Mouse (Mus musculus) stomach, embryonic 14.5 days (tissue): ENCODE data around the gene Ascl5. TPM values are rescaled to one million over a fixed set of nuclear protein-coding genes. Genes with fewer than 3 reads are reported as not detected.

ENCODE experiments used
- ATAC-seq: fragments of 200-750 bp; cut with Nextera tagmentation; 2 replicates; pipeline ENCODE4 v1.8.0; 2017; ENCODE audit warnings: low read depth, moderate TSS enrichment; ENCODE audit not compliant: insufficient number of reproducible peaks, insufficient read depth, low FRiP score
- H3K27ac ChIP-seq: fragments of 300-500 bp; sonication (generic); 2 replicates; pipeline ENCODE4 v1.5.1; 2014; ENCODE audit warnings: mild to moderate bottlenecking, low read length, moderate library complexity, mixed read lengths
- H3K27me3 ChIP-seq: fragments of 300-500 bp; sonication (generic); 2 replicates; pipeline ENCODE4 v1.6.1; 2014; ENCODE audit warnings: low read length, control low read depth, mixed read lengths; ENCODE audit not compliant: control insufficient read depth, insufficient read depth
- H3K36me3 ChIP-seq: fragments of 300-500 bp; sonication (generic); 2 replicates; pipeline ENCODE4 v1.6.1; 2014; ENCODE audit warnings: mild to moderate bottlenecking, control low read depth, low read length, moderate library complexity, mixed read lengths; ENCODE audit not compliant: control insufficient read depth, insufficient read depth
- H3K4me1 ChIP-seq: fragments of 300-500 bp; sonication (generic); 2 replicates; pipeline ENCODE4 v1.6.1; 2014; ENCODE audit warnings: low read length, control low read depth, mixed read lengths; ENCODE audit not compliant: control insufficient read depth, insufficient read depth
- H3K4me2 ChIP-seq: fragments of 300-500 bp; sonication (generic); replicated peaks from 2 replicates; pipeline ENCODE4 v1.6.1; 2014; ENCODE audit warnings: low read depth, low read length, control low read depth
- H3K4me3 ChIP-seq: fragments of 300-500 bp; sonication (generic); 2 replicates; pipeline ENCODE4 v1.5.1; 2014; ENCODE audit warnings: low read depth, low read length, control low read depth
- H3K9ac ChIP-seq: fragments of 300-500 bp; sonication (generic); replicated peaks from 2 replicates; pipeline ENCODE4 v1.6.1; 2014; ENCODE audit warnings: low read depth, mild to moderate bottlenecking, control low read depth, low read length, moderate library complexity, mixed read lengths
- H3K9me3 ChIP-seq: fragments of 300-500 bp; sonication (generic); 2 replicates; pipeline ENCODE4 v1.6.1; 2016; ENCODE audit warnings: low read depth, low read length, control low read depth; ENCODE audit not compliant: control insufficient read depth
- WGBS: fragments of 180-500 bp; shearing (Covaris S2); extraction: QIAGEN DNeasy Blood & Tissue Kit; methylation state at CpG from one replicate; pipeline ENCODE4 v1.1.7; 2014; 5-methylcytosine and 5-hydroxymethylcytosine counted together
- polyA plus RNA-seq: library from polyadenylated mRNA; unstranded; fragments of >200 nt; fragmentation: Nextera tagmentation; extraction: Ambion mirVana; gene quantifications from 2 replicates; pipeline ENCODE4 v1.2.1, GENCODE M21; 2014

Ascl5 gene
- polyA plus RNA-seq, 1 experiment from 2014 or later, result 0.97 TPM

GRCm38 (mm10) chr1:136058594-136058993, 8.0 kb downstream of the Ascl5 start:
- H3K27me3 ChIP-seq, result no peaks in the 10 kb centered on the region
- peak; percentile 54 for ATAC-seq
- no peaks in the 10 kb centered on the region for H3K4me1 ChIP-seq
- no peak overlapping the region for H3K4me3 ChIP-seq
- no peak overlapping the region for H3K9ac ChIP-seq
- 42% methylated on average over 3 of the region's 3 CpGs for WGBS
- H3K27ac ChIP-seq, result no peak overlapping the region
- H3K9me3 ChIP-seq, result no peaks in the 10 kb centered on the region
- no peaks in the 10 kb centered on the region for H3K36me3 ChIP-seq
- H3K4me2 ChIP-seq, result no peak overlapping the region

GRCm38 (mm10) chr1:136061041-136061789, 10.6 kb downstream of the Ascl5 start:
- Histone ChIP-seq H3K36me3 (no peaks in the 10 kb centered on the region), H3K9ac (no peak overlapping the region), H3K4me3 (no peak overlapping the region), H3K9me3 (no peaks in the 10 kb centered on the region), H3K4me1 (no peaks in the 10 kb centered on the region), H3K27me3 (no peaks in the 10 kb centered on the region), H3K27ac (no peak overlapping the region), H3K4me2 (no peak overlapping the region)
- WGBS, result 54% methylated on average over 9 of the region's 9 CpGs
- ATAC-seq, result 0 out of 2 replicates have a peak, but pooled peaks have one; percentile 21

GRCm38 (mm10) chr1:136061790-136062141, 11.2 kb downstream of the Ascl5 start:
- Histone ChIP-seq H3K36me3 (no peaks in the 10 kb centered on the region), H3K4me2 (no peak overlapping the region), H3K27me3 (no peaks in the 10 kb centered on the region), H3K9me3 (no peaks in the 10 kb centered on the region), H3K27ac (no peak overlapping the region), H3K4me3 (no peak overlapping the region), H3K4me1 (no peaks in the 10 kb centered on the region), H3K9ac (no peak overlapping the region)
- ATAC-seq, result peak; percentile 11; the same call in 1 of the 2 replicates
- WGBS, result 86% methylated on average over 7 of the region's 7 CpGs

- Histone ChIP-seq H3K27ac (no peak overlapping the region), H3K9ac (no peak overlapping the region), H3K4me2 (no peak overlapping the region), H3K9me3 (no peaks in the 10 kb centered on the region), H3K27me3 (no peaks in the 10 kb centered on the region), H3K4me1 (no peaks in the 10 kb centered on the region), H3K36me3 (no peaks in the 10 kb centered on the region), H3K4me3 (no peak overlapping the region)
- ATAC-seq, result no peak
- 65% methylated on average over 5 of the region's 5 CpGs for WGBS
These were observed 13.4 kb downstream of the Ascl5 start for GRCm38 (mm10) chr1:136063991-136064390.

GRCm38 (mm10) chr1:136066621-136067020, 16.0 kb downstream of the Ascl5 start:
- H3K27me3 ChIP-seq, result no peaks in the 10 kb centered on the region
- no peak overlapping the region for H3K4me3 ChIP-seq
- H3K9ac ChIP-seq, result no peak overlapping the region
- 68% methylated on average over 1 of the region's 1 CpGs for WGBS
- no peaks in the 10 kb centered on the region for H3K4me1 ChIP-seq
- H3K36me3 ChIP-seq, result no peaks in the 10 kb centered on the region
- no peaks in the 10 kb centered on the region for H3K9me3 ChIP-seq
- H3K4me2 ChIP-seq, result no peak overlapping the region
- ATAC-seq, result no peak
- no peak overlapping the region for H3K27ac ChIP-seq

GRCm38 (mm10) chr1:136067579-136067978, 17.0 kb downstream of the Ascl5 start:
- Histone ChIP-seq H3K4me1 (no peaks in the 10 kb centered on the region), H3K27me3 (no peaks in the 10 kb centered on the region), H3K9ac (no peak overlapping the region), H3K27ac (no peak overlapping the region), H3K36me3 (no peaks in the 10 kb centered on the region), H3K9me3 (no peaks in the 10 kb centered on the region), H3K4me2 (no peak overlapping the region), H3K4me3 (no peak overlapping the region)
- no peak for ATAC-seq
- WGBS, result 72% methylated on average over 3 of the region's 3 CpGs

- Histone ChIP-seq H3K4me1 (no peaks in the 10 kb centered on the region), H3K36me3 (no peaks in the 10 kb centered on the region), H3K27me3 (no peaks in the 10 kb centered on the region), H3K4me3 (no peak overlapping the region), H3K4me2 (no peak overlapping the region), H3K9ac (no peak overlapping the region), H3K27ac (no peak overlapping the region), H3K9me3 (no peaks in the 10 kb centered on the region)
- 4% methylated on average over 3 of the region's 3 CpGs for WGBS
- 0 out of 2 replicates have a peak, but pooled peaks have one; percentile 37 for ATAC-seq
These were observed 25.5 kb downstream of the Ascl5 start for GRCm38 (mm10) chr1:136076086-136076485.

GRCm38 (mm10) chr1:136077656-136078055, 27.1 kb downstream of the Ascl5 start:
- H3K27me3 ChIP-seq, result no peaks in the 10 kb centered on the region
- WGBS, result 56% methylated on average over 4 of the region's 4 CpGs
- H3K4me2 ChIP-seq, result no peak overlapping the region
- no peak for ATAC-seq
- H3K9ac ChIP-seq, result no peak overlapping the region
- H3K4me3 ChIP-seq, result no peak overlapping the region
- no peaks in the 10 kb centered on the region for H3K36me3 ChIP-seq
- H3K9me3 ChIP-seq, result no peaks in the 10 kb centered on the region
- H3K4me1 ChIP-seq, result no peaks in the 10 kb centered on the region
- no peak overlapping the region for H3K27ac ChIP-seq

- no peak overlapping the region for H3K27ac ChIP-seq
- no peaks in the 10 kb centered on the region for H3K4me1 ChIP-seq
- ATAC-seq, result no peak
- no peaks in the 10 kb centered on the region for H3K36me3 ChIP-seq
- WGBS, result 86% methylated on average over 1 of the region's 1 CpGs
- no peak overlapping the region for H3K4me3 ChIP-seq
- no peaks in the 10 kb centered on the region for H3K27me3 ChIP-seq
- no peak overlapping the region for H3K4me2 ChIP-seq
- H3K9me3 ChIP-seq, result no peaks in the 10 kb centered on the region
- H3K9ac ChIP-seq, result no peak overlapping the region
These were observed 30.6 kb downstream of the Ascl5 start for GRCm38 (mm10) chr1:136081161-136081560.
